Mouse (Mus musculus) kidney, adult 2 months (tissue): ENCODE results near the gene Ptprm.

Experiments used
- CTCF ChIP-seq: fragments of 200-500 bp; conservative IDR thresholded peaks from 2 replicates; pipeline ENCODE4 v1.5.1; 2011; ENCODE audit warnings: low read depth, mild to moderate bottlenecking, control low read depth, low read length, moderate library complexity, mixed read lengths; ENCODE audit not compliant: insufficient read depth, insufficient read length
- POLR2A ChIP-seq: fragments of 200-500 bp; IDR thresholded peaks from one replicate; pipeline ENCODE4 v1.6.1; 2011; ENCODE audit warnings: low read depth, low read length, control low read depth

GRCm38 (mm10) chr17:66756500-66756899 is 597.8 kb downstream of the Ptprm start:
- TF ChIP-seq POLR2A (no peak), CTCF (no peak)
